Mouse (Mus musculus) thymus, postnatal 25 days (tissue): ENCODE data around the gene Slc6a19.
A peak's percentile ranks its signal among the peaks of the same experiment; 100 is the strongest.

Experiments
- DNase-seq: peaks from one replicate; pipeline ENCODE4 v3.0.0; 2022

Gene Slc6a19

DNA sequence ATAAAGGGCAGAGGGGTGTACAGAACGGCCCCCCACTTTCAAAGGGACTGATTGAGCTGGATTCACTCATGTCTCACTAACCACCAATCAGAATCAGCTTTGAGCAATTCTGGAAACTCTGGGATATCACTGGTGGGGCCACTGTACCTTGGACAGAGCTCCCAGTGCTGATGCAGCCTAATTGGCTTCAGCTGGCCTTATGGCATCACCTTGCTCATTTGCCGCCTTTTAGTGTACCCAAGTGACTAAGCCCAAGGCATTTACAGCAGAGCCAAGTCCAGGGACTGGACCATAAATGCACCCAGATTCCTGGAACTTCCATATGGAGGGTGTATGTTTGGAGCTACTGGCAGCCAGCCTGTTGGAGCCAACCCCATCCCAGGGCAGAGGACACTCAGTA lies 45.7 kb downstream of the Slc6a19 start:
- no peak for DNase-seq

DNA sequence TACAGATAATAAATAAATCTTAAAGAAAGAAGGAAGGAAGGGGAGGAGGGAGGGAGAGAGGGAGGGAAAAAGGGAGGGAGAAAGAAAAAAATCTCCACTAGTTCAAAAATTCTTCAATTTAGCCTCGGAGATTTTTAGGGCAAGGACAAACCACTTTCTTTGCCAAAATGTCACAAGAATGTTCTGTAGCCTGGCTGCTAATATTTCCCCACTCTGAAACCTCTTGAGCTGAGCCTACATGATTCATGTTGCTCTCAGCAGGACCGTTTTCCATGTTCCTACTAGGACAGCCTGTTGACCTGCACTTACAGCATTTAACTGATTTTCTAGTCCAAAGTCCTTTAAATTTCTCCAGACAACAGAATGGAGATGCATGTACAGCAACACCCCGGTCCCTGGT lies 49.7 kb downstream of the Slc6a19 start:
- DNase-seq, result no peak

DNA sequence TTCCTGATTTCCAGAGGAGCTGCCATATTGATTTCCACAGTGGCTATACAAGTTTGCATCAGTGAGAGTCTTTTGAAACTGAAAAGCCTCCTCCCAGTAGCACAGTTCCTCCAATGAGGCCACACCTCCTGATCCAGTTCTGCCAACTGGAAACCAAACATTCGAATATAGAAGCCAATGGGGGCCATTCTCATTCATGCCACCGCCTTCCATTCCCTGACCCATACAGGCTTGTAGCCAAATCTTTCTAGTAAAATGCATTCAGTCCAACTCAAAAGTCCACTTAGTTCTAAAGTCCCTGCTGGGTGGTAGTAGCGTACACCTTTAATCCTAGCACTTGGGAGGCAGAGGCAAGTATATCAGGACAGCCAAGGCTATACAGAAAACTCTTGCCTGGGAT lies 51.4 kb downstream of the Slc6a19 start:
- no peak for DNase-seq

DNA sequence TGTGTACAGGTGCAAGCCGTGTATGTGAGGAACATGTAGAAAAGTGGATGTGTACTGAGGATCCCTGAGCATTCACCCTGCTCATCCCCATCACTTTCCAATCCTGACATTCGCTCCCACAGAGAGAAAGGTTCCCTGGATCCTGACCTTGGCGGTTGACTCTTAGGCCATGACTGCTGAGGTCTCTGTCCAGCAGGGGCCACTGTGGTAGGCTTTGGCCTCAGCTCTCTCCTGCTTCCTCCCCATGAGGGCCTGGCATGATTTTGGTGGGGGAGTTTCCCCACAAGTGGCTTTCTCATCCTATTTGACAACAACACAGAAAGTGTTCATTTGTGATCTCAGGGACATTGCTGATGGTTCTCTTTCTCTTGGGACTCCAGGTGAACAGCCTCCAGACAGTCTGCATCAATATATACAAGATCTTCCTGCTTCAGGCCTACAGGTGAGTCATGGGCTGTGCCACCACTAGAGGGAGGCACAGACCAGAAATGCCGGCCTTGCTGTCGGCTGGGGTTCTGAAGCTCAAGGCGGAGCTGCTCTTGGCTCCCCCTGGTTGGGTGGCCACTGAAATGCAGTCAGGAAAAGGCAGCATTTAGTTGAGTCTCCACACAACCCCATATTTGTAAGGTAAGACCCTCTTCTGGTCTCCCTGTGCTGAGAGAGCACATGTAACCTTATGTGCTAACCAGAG lies 58.1 kb downstream of the Slc6a19 start:
- DNase-seq, result peak; percentile 88

DNA sequence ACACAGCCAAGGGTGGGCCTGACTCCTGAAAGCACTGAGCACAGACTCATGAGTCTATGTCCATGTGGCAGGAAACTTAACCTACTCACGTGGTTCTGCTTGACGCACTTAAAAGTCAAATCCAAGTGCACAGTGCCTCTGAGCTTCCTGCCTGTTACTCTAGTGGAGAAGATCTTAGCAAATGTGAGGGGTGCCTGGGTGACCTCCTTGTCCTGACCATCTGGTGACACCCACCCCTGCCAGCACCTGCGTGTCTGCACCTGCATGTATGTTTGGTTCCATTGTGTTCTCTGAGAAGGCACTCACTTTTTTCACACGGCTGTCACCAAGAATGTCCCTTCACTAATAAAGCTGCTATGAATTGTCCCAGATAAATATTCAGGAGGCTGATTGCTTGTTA lies 63.4 kb downstream of the Slc6a19 start:
- peak; percentile 44 for DNase-seq

DNA sequence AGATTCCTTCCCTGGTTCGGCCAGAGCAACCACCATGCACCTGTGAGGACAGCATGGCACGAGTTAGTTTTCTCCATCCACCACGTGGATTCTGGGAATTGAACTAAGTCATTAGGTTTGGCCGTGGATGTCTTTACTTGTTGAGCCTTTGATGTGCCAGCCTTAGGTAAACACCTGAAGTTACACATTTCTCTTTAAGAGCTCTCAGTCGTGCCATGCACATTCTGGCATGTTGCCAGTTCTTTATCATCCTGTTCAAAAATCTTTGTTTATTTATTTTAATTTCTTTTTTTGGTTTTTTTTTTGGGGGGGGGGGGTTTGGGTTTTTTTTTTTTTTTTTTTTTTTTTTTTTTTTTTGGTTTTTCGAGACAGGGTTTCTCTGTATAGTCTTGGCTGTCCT lies 66.8 kb downstream of the Slc6a19 start:
- DNase-seq, result no peak

DNA sequence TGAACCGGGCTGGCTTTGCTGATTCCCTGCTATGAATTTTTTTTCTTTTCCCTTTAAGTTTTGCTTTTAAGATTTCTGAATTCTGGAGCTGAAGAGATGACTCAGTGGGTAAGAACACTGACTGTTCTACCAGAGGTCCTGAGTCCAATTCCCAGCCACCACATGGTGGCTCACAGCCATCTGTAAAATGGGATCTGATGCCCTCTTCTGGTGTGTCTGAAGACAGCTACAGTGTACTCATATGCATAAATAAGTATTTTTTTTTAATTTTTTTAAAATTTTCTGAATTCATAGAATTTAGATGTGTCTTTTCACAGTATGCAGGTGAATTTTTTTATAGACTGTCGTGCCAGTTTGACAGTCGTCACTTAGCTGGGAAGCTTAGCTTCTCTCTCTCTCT lies 72.8 kb downstream of the Slc6a19 start:
- no peak for DNase-seq
